Mouse (Mus musculus): ENCODE data around the gene Fndc3b. TPM values are rescaled to one million over a fixed set of nuclear protein-coding genes. Genes with fewer than 3 reads are reported as not detected.

The Fndc3b gene
- polyA plus RNA-seq, 1 experiment from 2014 or later = 153 TPM

GRCm38 (mm10) chr3:27572305-27572704 lies 138.8 kb downstream of the Fndc3b start:
- no peak for ATAC-seq
- ChIA-PET POLR2A (interaction anchor here (1.5 kb wide), 1 partner anchor 80 kb away, joined by 4 read pairs; no protein-coding TSS in a partner anchor), CTCF (interaction anchor here (1.2 to 3.0 kb wide), 2 partner anchors 9 to 75 kb away, joined by 4 to 12 read pairs; no protein-coding TSS in a partner anchor)
- TF ChIP-seq CTCF (IDR thresholded peaks at IDR 0.05) = peak; percentile 58
- in situ Hi-C loops (cut with MboI; ENCODE audit: low pct_unique_long_range_greater_than_20kb) = no loop called here
- DNase-seq (ENCODE audit: low read depth, low spot score) = no peak
- no peaks in the 10 kb centered on the region for H3K27me3 ChIP-seq

GRCm38 (mm10) chr3:27565314-27565713 lies 145.8 kb downstream of the Fndc3b start:
- no peaks in the 10 kb centered on the region for H3K27me3 ChIP-seq
- CTCF ChIA-PET = interaction anchor here (0.8 to 2.8 kb wide), 4 partner anchors 9 to 298 kb away, joined by 3 to 12 read pairs (median 10); no protein-coding TSS in a partner anchor
- DNase-seq (ENCODE audit: low read depth, low spot score) (no peak), ATAC-seq (peak; percentile 48)
- POLR2A ChIA-PET = interaction anchor here (1.7 kb wide), 1 partner anchor 61 kb away, joined by 4 read pairs; no protein-coding TSS in a partner anchor
- in situ Hi-C loops (cut with MboI; ENCODE audit: low pct_unique_long_range_greater_than_20kb) = no loop called here
- no peak for TF ChIP-seq CTCF (IDR thresholded peaks at IDR 0.05)

- in situ Hi-C loops (cut with MboI; ENCODE audit: low pct_unique_long_range_greater_than_20kb) = no loop called here
- POLR2A ChIA-PET = interaction anchor here (1.0 kb wide), 1 partner anchor 94 kb away, joined by 3 read pairs; no protein-coding TSS in a partner anchor
Measured at GRCm38 (mm10) chr3:27563047-27563624, 148.0 kb downstream of the Fndc3b start.

GRCm38 (mm10) chr3:27562476-27562875 lies 148.6 kb downstream of the Fndc3b start:
- in situ Hi-C loops (cut with MboI; ENCODE audit: low pct_unique_long_range_greater_than_20kb) = no loop called here
- no peak for TF ChIP-seq CTCF (IDR thresholded peaks at IDR 0.05)
- DNase-seq (ENCODE audit: low read depth, low spot score) (no peak), ATAC-seq (no peak)
- no peaks in the 10 kb centered on the region for H3K27me3 ChIP-seq
- CTCF ChIA-PET = interaction anchor here (1.4 kb wide), 1 partner anchor 23 kb away, joined by 6 read pairs; no protein-coding TSS in a partner anchor
- POLR2A ChIA-PET = interaction anchor here (1.0 kb wide), 1 partner anchor 94 kb away, joined by 3 read pairs; no protein-coding TSS in a partner anchor

More at GRCm38 (mm10) chr3:27563047-27563624, 148.0 kb downstream of the Fndc3b start:
- no peak for DNase-seq (ENCODE audit: low read depth, low spot score)
- no peak for ATAC-seq
- no peaks in the 10 kb centered on the region for H3K27me3 ChIP-seq
- CTCF ChIA-PET = interaction anchor here (1.0 to 1.4 kb wide), 2 partner anchors 12 to 22 kb away, joined by 3 to 6 read pairs; no protein-coding TSS in a partner anchor
- TF ChIP-seq CTCF (IDR thresholded peaks at IDR 0.05) = no peak

GRCm38 (mm10) chr3:27561921-27562320 lies 149.2 kb downstream of the Fndc3b start:
- CTCF ChIA-PET = no interaction called here
- in situ Hi-C loops (cut with MboI; ENCODE audit: low pct_unique_long_range_greater_than_20kb) = no loop called here
- ATAC-seq = no peak
- TF ChIP-seq CTCF (IDR thresholded peaks at IDR 0.05) = no peak
- no peak for DNase-seq (ENCODE audit: low read depth, low spot score)
- POLR2A ChIA-PET = no interaction called here
- H3K27me3 ChIP-seq = no peaks in the 10 kb centered on the region

GRCm38 (mm10) chr3:27559316-27559715 lies 151.8 kb downstream of the Fndc3b start:
- ATAC-seq = no peak

GRCm38 (mm10) chr3:27557100-27558004 lies 153.8 kb downstream of the Fndc3b start:
- in situ Hi-C loops (cut with MboI; ENCODE audit: low pct_unique_long_range_greater_than_20kb) = no loop called here
- POLR2A ChIA-PET = no interaction called here
- ATAC-seq (peak; percentile 66), DNase-seq (ENCODE audit: low read depth, low spot score) (peak; percentile 92)
- no peak for TF ChIP-seq CTCF (IDR thresholded peaks at IDR 0.05)
- H3K27me3 ChIP-seq = no peaks in the 10 kb centered on the region
- CTCF ChIA-PET = interaction anchor here (0.9 to 2.3 kb wide), 8 partner anchors 9 to 550 kb away, joined by 3 to 11 read pairs (median 4); no protein-coding TSS in a partner anchor

More at GRCm38 (mm10) chr3:27559316-27559715, 151.8 kb downstream of the Fndc3b start:
- in situ Hi-C loops (cut with MboI; ENCODE audit: low pct_unique_long_range_greater_than_20kb) = no loop called here
- DNase-seq (ENCODE audit: low read depth, low spot score) = no peak
- no peaks in the 10 kb centered on the region for H3K27me3 ChIP-seq
- ChIA-PET CTCF (interaction anchor here (0.9 to 1.6 kb wide), 6 partner anchors 19 to 99 kb away, joined by 3 to 4 read pairs (median 3); no protein-coding TSS in a partner anchor), POLR2A (interaction anchor here (0.9 to 1.3 kb wide), 2 partner anchors 9 to 150 kb away, joined by 3 read pairs; no protein-coding TSS in a partner anchor)
- TF ChIP-seq CTCF (IDR thresholded peaks at IDR 0.05) = no peak

- CTCF ChIA-PET = interaction anchor here (1.5 to 2.3 kb wide), 3 partner anchors 9 to 47 kb away, joined by 3 to 11 read pairs (median 4); no protein-coding TSS in a partner anchor
- TF ChIP-seq CTCF (IDR thresholded peaks at IDR 0.05) = no peak
- ATAC-seq = no peak
Measured at GRCm38 (mm10) chr3:27555401-27555940, 155.6 kb downstream of the Fndc3b start.

GRCm38 (mm10) chr3:27554325-27554724 lies 156.8 kb downstream of the Fndc3b start:
- no peak for DNase-seq (ENCODE audit: low read depth, low spot score)
- in situ Hi-C loops (cut with MboI; ENCODE audit: low pct_unique_long_range_greater_than_20kb) = no loop called here
- no peak for TF ChIP-seq CTCF (IDR thresholded peaks at IDR 0.05)
- no peak for ATAC-seq
- ChIA-PET POLR2A (interaction anchor here (0.6 to 1.0 kb wide), 3 partner anchors 22 to 616 kb away, joined by 3 read pairs; no protein-coding TSS in a partner anchor), CTCF (interaction anchor here (0.7 to 2.2 kb wide), 3 partner anchors 11 to 390 kb away, joined by 3 to 7 read pairs (median 3); no protein-coding TSS in a partner anchor)
- no peaks in the 10 kb centered on the region for H3K27me3 ChIP-seq

More at GRCm38 (mm10) chr3:27555401-27555940, 155.6 kb downstream of the Fndc3b start:
- POLR2A ChIA-PET = interaction anchor here (0.7 to 1.2 kb wide), 4 partner anchors 9 to 36 kb away, joined by 3 to 4 read pairs (median 3); no protein-coding TSS in a partner anchor
- H3K27me3 ChIP-seq = no peaks in the 10 kb centered on the region
- in situ Hi-C loops (cut with MboI; ENCODE audit: low pct_unique_long_range_greater_than_20kb) = no loop called here
- no peak for DNase-seq (ENCODE audit: low read depth, low spot score)

Measured in Patski (cell line).